Mouse (Mus musculus) spleen, postnatal 14 days (tissue): ENCODE results near the gene Fgfr2.

Experiments
- DNase-seq, 2 experiments: peaks; one replicate each; pipeline ENCODE4 v3.0.0; 2021 to 2022; ENCODE audit warnings: low spot score in 2 of 2

Gene Fgfr2

GRCm38 (mm10) chr7:132306671-132307412 is 816.3 kb downstream of the Fgfr2 start:
- no peak for DNase-seq

- DNase-seq, result peak in 1 of 2 experiments; percentile 27
These were observed 817.4 kb downstream of the Fgfr2 start for GRCm38 (mm10) chr7:132305492-132306375.

- no peak for DNase-seq
These were observed 818.6 kb downstream of the Fgfr2 start for GRCm38 (mm10) chr7:132304424-132305085.

GRCm38 (mm10) chr7:132303988-132304387 is 819.2 kb downstream of the Fgfr2 start:
- no peak for DNase-seq

GRCm38 (mm10) chr7:132302508-132303241 is 820.5 kb downstream of the Fgfr2 start:
- DNase-seq, result no peak

- DNase-seq, result no peak
These were observed 823.4 kb downstream of the Fgfr2 start for GRCm38 (mm10) chr7:132299661-132300210.

GRCm38 (mm10) chr7:132298412-132298990 is 824.6 kb downstream of the Fgfr2 start:
- no peak for DNase-seq

GRCm38 (mm10) chr7:132296661-132297443 is 826.3 kb downstream of the Fgfr2 start:
- DNase-seq, result no peak

- no peak for DNase-seq
These were observed 827.0 kb downstream of the Fgfr2 start for GRCm38 (mm10) chr7:132296132-132296531.

- DNase-seq, result no peak
These were observed 835.8 kb downstream of the Fgfr2 start for GRCm38 (mm10) chr7:132287340-132287664.

- no peak for DNase-seq
These were observed 836.4 kb downstream of the Fgfr2 start for GRCm38 (mm10) chr7:132286630-132287339.

GRCm38 (mm10) chr7:132284795-132285194 is 838.4 kb downstream of the Fgfr2 start:
- DNase-seq, result no peak

GRCm38 (mm10) chr7:132284048-132284737 is 839.0 kb downstream of the Fgfr2 start:
- DNase-seq, result no peak

GRCm38 (mm10) chr7:132282576-132282975 is 840.6 kb downstream of the Fgfr2 start:
- DNase-seq, result no peak

GRCm38 (mm10) chr7:132282161-132282560 is 841.0 kb downstream of the Fgfr2 start:
- DNase-seq, result no peak

- no peak for DNase-seq
These were observed 841.4 kb downstream of the Fgfr2 start for GRCm38 (mm10) chr7:132281753-132282152.

- DNase-seq, result no peak
These were observed 844.5 kb downstream of the Fgfr2 start for GRCm38 (mm10) chr7:132278658-132279057.

- no peak for DNase-seq
These were observed 846.9 kb downstream of the Fgfr2 start for GRCm38 (mm10) chr7:132276287-132276686.
